Mouse (Mus musculus) embryonic facial prominence, embryonic 13.5 days (tissue): ENCODE data around the gene Mroh9. TPM values are rescaled to one million over a fixed set of nuclear protein-coding genes. Genes with fewer than 3 reads are reported as not detected.
A peak's percentile ranks its signal among the peaks of the same experiment; 100 is the strongest.

ENCODE experiments used
- ATAC-seq: fragments of 200-750 bp; cut with Nextera tagmentation; 2 replicates; pipeline ENCODE4 v1.8.0; 2017; ENCODE audit warnings: low read depth; ENCODE audit not compliant: insufficient number of reproducible peaks, insufficient read depth, low FRiP score, low TSS enrichment
- H3K27ac ChIP-seq: fragments of 300-500 bp; sonication (generic); 2 replicates; pipeline ENCODE4 v1.5.1; 2015; ENCODE audit warnings: moderate library complexity, mild to moderate bottlenecking, inconsistent platforms
- H3K27me3 ChIP-seq: fragments of 300-500 bp; sonication (generic); 2 replicates; pipeline ENCODE4 v1.6.1; 2015; ENCODE audit warnings: mild to moderate bottlenecking, inconsistent platforms
- H3K36me3 ChIP-seq: fragments of 300-500 bp; sonication (generic); 2 replicates; pipeline ENCODE4 v1.6.1; 2015; ENCODE audit warnings: mild to moderate bottlenecking, inconsistent platforms
- H3K4me1 ChIP-seq: fragments of 300-500 bp; sonication (generic); 2 replicates; pipeline ENCODE4 v1.6.1; 2015; ENCODE audit warnings: inconsistent platforms
- H3K4me2 ChIP-seq: fragments of 300-500 bp; sonication (generic); 2 replicates; pipeline ENCODE4 v1.6.1; 2015; ENCODE audit warnings: moderate library complexity, mild to moderate bottlenecking, inconsistent platforms
- H3K4me3 ChIP-seq: fragments of 300-500 bp; sonication (generic); 2 replicates; pipeline ENCODE4 v1.5.1; 2015; ENCODE audit warnings: mild to moderate bottlenecking, inconsistent platforms
- H3K9ac ChIP-seq: fragments of 300-500 bp; sonication (generic); 2 replicates; pipeline ENCODE4 v1.6.1; 2015; ENCODE audit warnings: mild to moderate bottlenecking, inconsistent platforms
- H3K9me3 ChIP-seq: fragments of 300-500 bp; sonication (generic); 2 replicates; pipeline ENCODE4 v1.6.1; 2016; ENCODE audit warnings: inconsistent platforms
- WGBS: fragments of 180-500 bp; shearing (Covaris S2); methylation state at CpG from one replicate; pipeline ENCODE4 v1.1.7; 2015; ENCODE audit warnings: mixed read lengths; 5-methylcytosine and 5-hydroxymethylcytosine counted together
- polyA plus RNA-seq: library from polyadenylated mRNA; unstranded; fragments of >200 nt; fragmentation: Nextera tagmentation; extraction: Ambion mirVana; gene quantifications from 2 replicates; pipeline ENCODE4 v1.2.1, GENCODE M21; 2015

The Mroh9 gene
- polyA plus RNA-seq, result not detected in 2 replicates

DNA sequence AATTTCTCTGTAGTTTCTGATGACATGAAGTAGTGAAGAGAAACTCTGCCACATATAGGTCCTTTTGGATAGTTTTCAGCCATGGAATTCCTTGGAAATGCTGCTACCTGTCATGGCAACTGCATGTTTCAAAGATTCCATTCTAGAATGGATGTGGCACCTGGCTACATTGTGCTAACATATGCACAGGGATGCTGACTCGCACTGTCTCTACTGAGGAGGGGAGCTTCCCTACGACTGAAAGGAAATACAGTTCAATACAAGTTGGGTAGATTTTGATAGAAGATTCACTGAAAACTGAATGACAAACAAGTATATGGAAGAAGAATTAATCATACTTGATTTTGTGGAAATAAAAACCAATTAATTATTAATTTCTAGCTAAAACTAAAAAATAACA lies at the start of gene Mroh9:
Gene Mroh9 (minus strand): TSS at position 101 of the 400 bp plus-strand sequence.
- Histone ChIP-seq H3K27ac (no peak within 1 kb of the TSS), H3K9me3 (no peaks in the 10 kb centered on the region), H3K4me3 (no peak within 1 kb of the TSS), H3K4me1 (no peaks in the 10 kb centered on the region), H3K36me3 (no peaks in the 10 kb centered on the region), H3K9ac (no peak within 1 kb of the TSS), H3K27me3 (no peaks in the 10 kb centered on the region), H3K4me2 (no peak within 1 kb of the TSS)
- WGBS, result 90% methylated on average over 2 of the region's 2 CpGs
- no peak for ATAC-seq

DNA sequence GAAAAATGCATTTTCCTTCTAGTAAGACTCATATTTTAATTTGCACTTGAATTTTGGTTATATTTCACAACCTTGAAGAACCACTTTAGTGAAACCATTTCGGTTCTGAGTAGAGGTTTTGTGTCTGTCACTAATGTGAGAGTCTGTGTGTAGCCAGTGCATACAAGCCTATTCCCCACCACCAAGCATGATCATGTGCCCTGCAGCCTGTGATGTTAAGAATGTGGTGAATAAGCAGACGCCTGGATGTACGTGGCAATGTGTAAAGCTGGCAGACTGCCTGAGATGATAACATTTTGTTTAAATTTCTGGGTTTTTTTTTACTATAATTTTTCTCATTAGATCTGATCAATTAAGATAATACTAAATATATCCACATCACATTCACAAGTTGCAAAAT lies 44.5 kb upstream of the Mroh9 start:
- Histone ChIP-seq H3K9me3 (no peaks in the 10 kb centered on the region), H3K4me1 (peaks cover 28% of the 10 kb centered on the region), H3K9ac (no peak overlapping the region), H3K4me2 (no peak overlapping the region; the same call in 1 of the 2 replicates), H3K27ac (peak overlapping the region; percentile 81), H3K27me3 (no peaks in the 10 kb centered on the region), H3K4me3 (no peak overlapping the region), H3K36me3 (no peaks in the 10 kb centered on the region)
- ATAC-seq, result no peak
- WGBS, result 15% methylated on average over 3 of the region's 3 CpGs

DNA sequence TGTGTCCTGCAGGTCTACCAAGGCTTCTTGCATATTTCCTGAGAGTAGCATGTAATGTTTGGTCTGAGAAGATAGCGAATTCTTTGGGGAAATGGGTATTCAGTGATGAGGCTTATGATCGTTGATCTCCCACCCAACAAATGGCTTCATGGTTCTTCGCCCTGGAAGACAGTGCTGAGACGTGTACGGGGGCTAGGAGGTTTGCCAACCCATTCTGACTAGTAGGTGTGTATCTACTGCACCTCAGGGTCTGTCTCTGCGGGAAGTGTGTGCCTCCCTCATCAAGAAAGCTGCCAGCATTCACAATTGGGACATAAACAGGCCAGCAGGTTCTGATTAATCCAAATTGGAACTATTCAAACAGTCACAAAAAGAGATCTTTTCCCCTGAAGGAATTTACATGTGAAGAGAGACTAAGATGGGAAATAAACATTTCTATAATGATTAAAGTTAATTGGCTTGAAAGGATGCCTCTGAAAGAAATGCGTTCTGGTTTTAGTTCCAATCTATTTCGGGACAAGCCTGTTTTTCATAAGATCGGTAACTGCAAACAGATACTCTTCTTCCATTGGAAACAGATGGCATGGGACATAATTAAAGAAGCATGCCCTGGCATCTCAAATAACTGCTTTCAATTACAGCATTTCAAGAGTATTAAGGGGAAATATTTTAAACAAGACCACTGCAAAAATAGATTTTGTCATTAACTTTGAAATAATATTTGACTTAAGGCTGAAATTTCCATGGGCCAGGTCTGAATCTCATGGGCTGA lies 43.8 kb upstream of the Mroh9 start:
- no peaks in the 10 kb centered on the region for H3K27me3 ChIP-seq
- H3K4me3 ChIP-seq, result no peak overlapping the region
- WGBS, result 30% methylated on average over 9 of the region's 9 CpGs
- no peaks in the 10 kb centered on the region for H3K36me3 ChIP-seq
- H3K27ac ChIP-seq, result peak overlapping the region; percentile 81
- H3K9ac ChIP-seq, result no peak overlapping the region
- no peaks in the 10 kb centered on the region for H3K9me3 ChIP-seq
- peak overlapping the region; percentile 40 for H3K4me2 ChIP-seq
- H3K4me1 ChIP-seq, result peaks cover 28% of the 10 kb centered on the region
- no peak; the same call in 1 of the 2 replicates for ATAC-seq

DNA sequence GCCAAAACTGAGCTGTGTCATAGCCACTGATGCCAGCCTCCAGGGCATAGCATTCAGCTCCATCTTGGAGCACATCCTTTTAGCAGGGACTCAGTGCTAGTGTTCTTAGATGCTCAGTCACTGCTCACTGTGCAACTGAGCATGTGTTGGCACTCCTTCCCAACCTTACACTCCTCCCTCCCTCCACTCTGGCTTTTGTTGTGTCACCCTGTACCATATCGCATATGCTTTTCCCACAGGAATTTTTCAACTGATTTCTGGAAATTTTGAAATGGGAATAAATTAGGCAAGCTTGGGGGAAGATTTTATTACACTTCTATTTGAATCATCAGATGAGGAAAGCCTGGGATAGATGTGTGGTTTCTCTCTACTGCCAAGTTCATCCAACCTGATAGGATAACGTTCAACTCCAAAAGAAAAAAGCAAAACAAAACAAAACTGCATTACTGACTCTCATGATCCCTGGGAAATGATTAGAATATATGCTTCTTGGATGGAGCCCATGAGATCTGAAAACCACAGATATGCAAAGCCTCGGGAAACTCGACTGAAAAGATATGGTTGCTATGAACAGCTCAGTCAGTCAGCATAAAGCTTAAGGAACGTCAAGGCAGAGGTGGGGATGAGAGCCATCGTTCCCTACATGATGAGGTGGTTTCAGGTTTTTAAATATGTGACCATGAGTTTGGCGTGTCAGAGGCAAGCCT lies 40.9 kb upstream of the Mroh9 start:
- H3K9ac ChIP-seq, result no peak overlapping the region
- no peak overlapping the region for H3K4me3 ChIP-seq
- ATAC-seq, result peak; percentile 78; the same call in 1 of the 2 replicates
- H3K27me3 ChIP-seq, result no peaks in the 10 kb centered on the region
- no peaks in the 10 kb centered on the region for H3K36me3 ChIP-seq
- 31% methylated on average over 7 of the region's 7 CpGs for WGBS
- H3K4me1 ChIP-seq, result peaks cover 28% of the 10 kb centered on the region
- H3K4me2 ChIP-seq, result peak overlapping the region; percentile 7; the same call in 1 of the 2 replicates
- H3K27ac ChIP-seq, result peak overlapping the region; percentile 55
- H3K9me3 ChIP-seq, result no peaks in the 10 kb centered on the region

DNA sequence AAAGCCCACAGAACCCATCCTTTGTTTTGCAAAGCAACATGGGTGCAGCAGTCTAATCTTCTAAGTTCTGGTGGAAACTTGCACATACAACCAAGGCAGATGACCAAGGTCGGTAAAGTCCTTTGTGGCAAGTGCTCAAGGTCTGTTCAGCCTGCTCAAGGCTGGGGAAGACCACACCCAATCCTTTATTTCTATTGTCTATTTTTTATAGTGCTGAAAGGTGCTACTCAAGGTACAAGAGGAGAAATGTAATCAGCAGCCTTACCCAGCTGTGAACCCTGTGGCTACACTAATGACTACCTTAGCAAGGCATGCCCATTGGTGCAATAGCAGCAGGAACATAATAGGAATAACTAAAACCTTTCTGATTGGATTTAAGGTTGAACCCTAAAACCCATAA lies 36.9 kb upstream of the Mroh9 start:
- H3K27ac ChIP-seq, result no peak overlapping the region
- H3K36me3 ChIP-seq, result no peaks in the 10 kb centered on the region
- H3K4me1 ChIP-seq, result peaks cover 7% of the 10 kb centered on the region
- 97% methylated on average over 1 of the region's 1 CpGs for WGBS
- H3K4me2 ChIP-seq, result no peak overlapping the region
- no peaks in the 10 kb centered on the region for H3K9me3 ChIP-seq
- H3K9ac ChIP-seq, result no peak overlapping the region
- H3K4me3 ChIP-seq, result no peak overlapping the region
- ATAC-seq, result no peak
- H3K27me3 ChIP-seq, result no peaks in the 10 kb centered on the region

DNA sequence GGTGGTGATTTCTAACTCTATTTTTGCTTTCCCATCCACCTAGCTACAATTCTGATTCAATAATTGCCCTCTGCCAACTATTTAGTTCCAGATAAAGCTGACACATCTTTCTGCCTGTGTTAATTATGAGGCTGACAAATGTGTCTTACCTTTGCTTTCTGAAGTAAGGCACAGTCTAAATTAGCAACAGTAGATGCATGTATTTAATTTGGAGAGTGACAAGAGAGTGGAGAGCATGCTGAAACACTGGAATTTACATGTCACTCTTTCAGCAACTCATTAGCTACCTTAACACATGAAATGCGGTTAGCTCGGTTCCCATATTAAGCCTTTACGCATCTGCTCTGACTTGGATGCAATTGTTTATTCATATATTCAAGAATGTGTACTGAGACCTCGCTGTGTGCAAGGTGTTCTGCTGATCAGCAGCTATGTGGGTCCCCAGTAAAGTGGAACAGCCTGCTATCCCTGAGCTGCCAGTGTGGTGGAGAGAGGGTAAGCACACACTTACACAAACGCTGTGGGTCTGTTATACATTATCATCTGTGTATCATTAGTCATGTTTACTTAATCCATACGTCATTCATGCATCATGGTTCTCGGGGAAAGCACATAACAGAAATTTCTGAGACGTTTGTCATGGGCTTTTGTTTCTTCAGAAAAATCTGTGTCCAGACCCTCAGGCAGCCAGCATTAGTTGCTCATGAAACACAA lies 28.1 kb upstream of the Mroh9 start:
- Histone ChIP-seq H3K36me3 (no peaks in the 10 kb centered on the region), H3K9ac (no peak overlapping the region), H3K27ac (peak overlapping the region; percentile 33; the same call in 1 of the 2 replicates), H3K4me3 (no peak overlapping the region), H3K4me1 (peaks cover 11% of the 10 kb centered on the region; the same call in 1 of the 2 replicates), H3K4me2 (peak overlapping the region; percentile 11; the same call in 1 of the 2 replicates), H3K27me3 (no peaks in the 10 kb centered on the region), H3K9me3 (no peaks in the 10 kb centered on the region)
- WGBS, result 27% methylated on average over 8 of the region's 8 CpGs
- no peak for ATAC-seq

DNA sequence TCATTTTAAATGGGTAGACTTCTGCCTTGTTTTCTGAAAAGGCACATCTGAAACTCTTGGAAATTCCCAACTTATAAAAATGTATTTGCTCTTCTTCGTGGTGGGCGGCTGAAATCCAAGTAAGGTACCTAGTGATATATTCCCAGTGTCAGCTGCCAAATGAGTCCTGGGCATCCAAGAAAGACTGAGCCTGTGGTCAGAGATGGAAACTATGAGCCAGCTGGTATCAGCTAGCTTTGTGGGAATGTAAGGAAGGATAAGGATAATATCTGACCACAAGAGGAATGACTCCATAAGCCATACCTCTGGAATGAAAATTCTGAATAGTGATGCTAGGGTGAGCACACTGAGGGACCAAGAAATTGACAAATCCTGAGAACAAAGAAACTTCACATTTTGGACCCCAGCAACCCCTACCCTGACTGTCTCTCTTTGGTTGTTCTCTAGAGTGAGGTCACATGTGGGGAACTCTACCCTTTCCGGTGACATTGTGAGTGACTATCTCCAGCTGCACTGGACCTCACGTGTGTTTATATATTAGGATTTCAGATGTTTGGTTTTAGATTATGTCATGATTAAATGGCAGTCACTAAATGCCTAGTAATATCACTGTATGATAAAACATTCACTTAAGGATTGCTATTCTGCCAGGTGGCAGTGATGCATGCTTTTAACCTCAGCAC lies 27.2 kb upstream of the Mroh9 start:
- H3K4me1 ChIP-seq, result peaks cover 11% of the 10 kb centered on the region; the same call in 1 of the 2 replicates
- H3K36me3 ChIP-seq, result no peaks in the 10 kb centered on the region
- H3K9ac ChIP-seq, result no peak overlapping the region
- H3K4me3 ChIP-seq, result no peak overlapping the region
- H3K27ac ChIP-seq, result no peak overlapping the region
- H3K9me3 ChIP-seq, result no peaks in the 10 kb centered on the region
- WGBS, result 81% methylated on average over 4 of the region's 4 CpGs
- no peak for ATAC-seq
- no peaks in the 10 kb centered on the region for H3K27me3 ChIP-seq
- H3K4me2 ChIP-seq, result no peak overlapping the region

DNA sequence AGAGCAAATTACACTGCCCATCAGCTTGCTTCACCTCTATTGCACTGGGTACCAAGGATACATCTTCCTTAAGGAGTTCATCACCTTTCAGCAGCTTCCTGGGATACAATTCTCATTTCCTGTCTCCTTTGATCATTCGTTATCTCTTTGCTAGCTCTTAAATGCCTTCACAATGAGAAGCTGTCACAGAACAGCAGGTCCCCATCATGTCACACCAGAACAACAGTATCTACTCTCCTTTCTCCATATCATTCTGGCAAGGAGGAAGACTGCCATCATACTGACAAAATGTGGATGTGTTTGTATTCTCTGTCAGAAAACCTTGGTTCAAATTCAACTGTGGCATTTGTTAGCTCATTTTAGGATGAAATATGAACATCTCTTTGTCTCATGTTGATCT lies 19.5 kb upstream of the Mroh9 start:
- H3K4me2 ChIP-seq, result no peak overlapping the region
- no peak overlapping the region for H3K27ac ChIP-seq
- H3K4me3 ChIP-seq, result no peak overlapping the region
- ATAC-seq, result no peak
- H3K27me3 ChIP-seq, result no peaks in the 10 kb centered on the region
- H3K36me3 ChIP-seq, result no peaks in the 10 kb centered on the region
- H3K4me1 ChIP-seq, result no peaks in the 10 kb centered on the region
- no peak overlapping the region for H3K9ac ChIP-seq
- 66% methylated on average over 1 of the region's 1 CpGs for WGBS
- no peaks in the 10 kb centered on the region for H3K9me3 ChIP-seq

DNA sequence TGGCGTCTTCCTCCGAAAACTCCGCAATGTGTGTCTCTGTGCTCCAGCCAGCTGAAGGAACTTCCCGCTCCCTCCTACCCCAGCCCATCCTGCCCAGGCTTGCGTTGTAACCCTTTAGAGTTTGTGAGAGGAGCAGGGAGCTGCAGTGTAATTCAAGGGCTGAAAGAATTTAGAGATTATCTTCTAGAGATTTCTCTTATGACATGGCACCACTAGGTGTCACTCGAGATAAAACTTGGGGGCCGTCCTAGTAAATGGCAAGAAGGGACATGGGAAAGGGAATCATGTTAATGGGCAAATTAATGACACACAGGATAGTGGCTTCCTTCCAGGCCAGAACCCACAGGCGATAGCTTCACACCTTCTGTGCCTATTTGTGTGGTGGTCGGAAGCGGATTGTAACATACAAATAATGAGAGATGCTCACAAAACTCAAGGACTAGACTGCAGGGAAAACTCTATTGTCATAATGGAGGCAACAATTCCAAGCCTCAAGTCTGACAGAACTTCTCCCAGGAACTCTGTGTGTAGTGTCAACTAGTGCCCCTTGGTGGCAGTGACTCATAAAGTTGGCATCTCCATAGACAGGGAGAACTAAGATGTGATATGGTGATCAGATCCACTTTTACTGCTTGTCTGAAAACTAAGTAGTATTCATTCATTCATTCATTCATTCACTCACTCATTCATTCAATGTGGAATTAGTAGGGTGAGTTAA lies 6.1 kb upstream of the Mroh9 start:
- Histone ChIP-seq H3K27ac (no peak overlapping the region), H3K4me1 (peaks cover 6% of the 10 kb centered on the region; the same call in 1 of the 2 replicates)

DNA sequence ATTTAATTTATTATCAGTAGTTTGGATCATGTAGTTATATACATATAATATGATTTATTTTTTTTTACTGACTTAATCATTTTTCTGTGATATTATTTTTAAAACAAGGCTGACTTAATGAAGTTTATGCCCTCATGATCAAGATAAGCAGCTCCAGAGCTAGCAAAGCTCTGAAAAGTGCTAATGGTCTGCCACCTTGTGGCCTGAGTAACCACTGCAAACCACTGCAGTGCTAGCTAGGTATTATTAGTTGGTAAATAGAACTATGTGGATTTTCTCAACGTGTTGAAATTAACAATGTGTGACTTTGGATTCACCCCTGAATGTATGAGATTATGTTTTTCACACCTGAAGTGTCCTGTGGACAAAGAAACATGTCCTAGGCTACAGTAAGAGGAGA lies 15.0 kb downstream of the Mroh9 start:
- H3K4me3 ChIP-seq, result no peak overlapping the region
- no peaks in the 10 kb centered on the region for H3K27me3 ChIP-seq
- H3K9me3 ChIP-seq, result no peaks in the 10 kb centered on the region
- no peak overlapping the region for H3K4me2 ChIP-seq
- no peak overlapping the region for H3K9ac ChIP-seq
- WGBS, result 9% methylated on average over 1 of the region's 1 CpGs
- H3K36me3 ChIP-seq, result no peaks in the 10 kb centered on the region
- ATAC-seq, result no peak
- no peak overlapping the region for H3K27ac ChIP-seq
- H3K4me1 ChIP-seq, result no peaks in the 10 kb centered on the region

More for the DNA sequence above, 6.1 kb upstream of the Mroh9 start:
- WGBS, result 41% methylated on average over 10 of the region's 10 CpGs
- no peaks in the 10 kb centered on the region for H3K36me3 ChIP-seq
- no peaks in the 10 kb centered on the region for H3K9me3 ChIP-seq
- peak overlapping the region; percentile 24; the same call in 1 of the 2 replicates for H3K4me2 ChIP-seq
- no peak overlapping the region for H3K4me3 ChIP-seq
- H3K9ac ChIP-seq, result no peak overlapping the region
- ATAC-seq, result no peak
- H3K27me3 ChIP-seq, result peaks cover 4% of the 10 kb centered on the region; the same call in 1 of the 2 replicates
